Mouse (Mus musculus) MEL-GATA-1-ER (cell line): ENCODE measurements around the gene Trim17.

Experiments
- DNase-seq: peaks from one replicate; pipeline ENCODE4 v3.0.0-alpha.2; 2012; ENCODE audit warnings: low read depth; ENCODE audit errors: extremely low read depth

Gene Trim17

DNA sequence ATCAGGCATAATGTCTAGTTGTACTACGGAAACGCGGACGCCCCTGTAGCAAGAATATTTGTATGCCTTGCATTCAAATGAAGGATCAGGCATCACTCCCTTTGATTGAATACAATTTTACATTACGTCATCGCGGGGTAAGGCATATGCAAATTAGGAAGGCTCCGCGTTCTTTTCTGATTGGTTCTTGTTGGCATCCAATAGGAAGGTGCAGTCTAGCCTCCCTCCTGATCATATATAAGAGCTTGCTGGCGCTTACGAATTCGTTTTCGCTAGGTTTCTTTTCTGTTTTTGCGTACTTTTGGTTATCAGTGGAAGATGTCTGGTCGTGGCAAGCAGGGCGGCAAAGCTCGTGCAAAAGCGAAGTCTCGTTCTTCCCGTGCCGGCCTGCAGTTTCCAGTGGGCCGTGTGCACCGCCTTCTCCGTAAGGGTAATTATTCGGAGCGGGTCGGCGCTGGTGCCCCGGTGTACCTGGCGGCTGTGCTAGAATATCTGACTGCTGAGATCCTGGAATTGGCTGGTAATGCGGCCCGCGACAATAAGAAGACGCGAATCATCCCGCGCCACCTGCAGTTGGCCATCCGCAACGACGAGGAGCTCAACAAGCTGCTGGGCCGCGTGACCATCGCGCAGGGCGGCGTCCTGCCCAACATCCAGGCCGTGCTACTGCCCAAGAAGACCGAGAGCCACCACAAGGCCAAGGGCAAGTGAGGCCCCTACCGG is at the start of gene Trim17, which contains the start of gene Hist3h2a:
Gene Trim17 (plus strand): TSS at position 266 of the 723 bp plus-strand sequence.
Gene Hist3h2a (plus strand): TSS at position 266 of the 723 bp plus-strand sequence.
- DNase-seq, result peak; percentile 99

GRCm38 (mm10) chr11:58904838-58905237 is 49.6 kb upstream of the Trim17 start:
- peak; percentile 81 for DNase-seq

- no peak for DNase-seq
These were observed 40.7 kb upstream of the Trim17 start for GRCm38 (mm10) chr11:58913776-58914175.

- DNase-seq, result no peak
These were observed 39.9 kb upstream of the Trim17 start for GRCm38 (mm10) chr11:58914461-58915028.

DNA sequence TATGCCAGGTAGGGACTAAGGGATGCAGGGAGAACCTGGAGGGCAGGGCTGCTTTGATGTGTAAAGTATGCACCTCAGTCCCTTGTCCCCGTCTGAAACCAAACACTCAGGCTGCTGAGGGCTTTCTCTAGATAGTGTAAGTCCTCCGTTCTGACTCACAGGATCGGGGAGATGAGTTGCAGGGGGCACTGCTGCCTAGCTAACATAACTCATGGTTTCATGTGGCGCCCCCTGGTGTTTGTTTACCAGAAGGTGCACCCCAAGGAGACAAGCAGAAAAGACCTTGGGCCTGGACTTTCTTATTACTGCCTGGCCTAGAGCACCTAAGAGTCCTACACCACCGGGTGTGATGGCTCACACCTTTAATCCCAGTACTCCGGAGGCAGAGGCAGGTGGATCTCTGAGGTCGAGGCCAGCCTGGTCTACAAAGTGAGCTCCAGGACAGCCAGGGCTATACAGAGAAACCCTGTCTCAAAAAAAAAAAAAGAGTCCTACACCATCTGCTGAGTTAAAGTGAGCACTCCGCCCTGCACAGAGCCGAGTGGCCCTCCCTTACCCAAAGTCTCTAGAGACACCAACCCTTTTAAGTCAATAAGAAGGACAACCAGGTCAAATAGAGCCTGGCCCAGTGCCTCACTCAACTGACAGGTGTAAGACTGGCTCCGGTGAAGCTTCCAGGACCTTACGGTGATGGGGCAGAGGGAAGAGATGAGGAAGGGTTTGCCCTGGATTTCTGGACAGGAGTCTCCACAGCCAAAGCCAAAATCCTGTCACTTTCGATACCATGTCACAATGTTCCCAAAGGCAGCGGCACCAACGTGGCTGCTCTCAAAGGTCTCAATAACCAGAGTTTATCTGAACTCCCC is 37.4 kb upstream of the Trim17 start:
- DNase-seq, result peak; percentile 68

GRCm38 (mm10) chr11:58917745-58918366 is 36.6 kb upstream of the Trim17 start, which contains the start of gene Btnl10:
Gene Btnl10 (plus strand): TSS chr11:58917908.
- DNase-seq, result peak; percentile 53

- DNase-seq, result no peak
These were observed 35.7 kb upstream of the Trim17 start for GRCm38 (mm10) chr11:58918759-58919158.

DNA sequence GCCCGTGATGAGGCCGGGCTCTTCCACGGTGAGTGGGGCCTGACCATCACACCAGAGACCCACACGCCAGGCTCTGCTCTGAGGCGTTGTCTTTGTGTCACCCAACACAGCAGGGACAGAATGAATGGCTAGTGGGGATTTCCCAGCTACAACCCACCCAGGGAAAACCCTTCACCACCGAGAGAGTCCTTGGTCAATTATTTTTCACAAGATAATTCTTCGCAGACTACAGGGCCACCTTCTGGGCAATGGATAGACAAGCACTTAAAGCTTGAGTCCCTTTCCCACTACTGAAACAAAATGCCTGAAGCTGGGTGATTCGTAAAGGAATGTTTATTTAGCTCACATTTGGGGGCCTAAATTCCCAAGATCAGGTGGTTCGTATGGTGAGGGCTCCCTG is 32.1 kb upstream of the Trim17 start:
- no peak for DNase-seq

GRCm38 (mm10) chr11:58926651-58927050 is 27.8 kb upstream of the Trim17 start:
- DNase-seq, result no peak

GRCm38 (mm10) chr11:58927053-58927452 is 27.4 kb upstream of the Trim17 start:
- no peak for DNase-seq

- peak; percentile 91 for DNase-seq
These were observed 26.5 kb upstream of the Trim17 start for GRCm38 (mm10) chr11:58927790-58928651.

DNA sequence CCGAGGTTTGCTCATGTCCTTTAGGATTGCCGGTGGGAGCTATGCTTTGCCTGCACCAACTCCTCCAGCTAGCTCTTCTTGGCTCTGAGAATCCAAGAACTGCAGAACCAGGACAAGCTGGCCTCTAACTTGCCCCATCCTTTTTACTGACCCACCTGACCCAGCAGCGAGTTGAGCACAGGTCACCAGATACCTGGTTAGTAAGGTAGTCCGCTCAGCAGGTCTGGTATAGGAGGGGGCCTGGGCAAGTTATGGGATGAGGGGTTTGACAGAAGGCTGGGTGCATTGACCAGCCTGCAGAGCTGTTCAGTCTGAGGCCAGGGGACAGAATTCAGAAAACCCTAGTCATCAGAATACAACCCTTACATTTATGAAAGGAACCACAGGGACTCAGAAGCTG is 25.4 kb upstream of the Trim17 start:
- DNase-seq, result no peak

DNA sequence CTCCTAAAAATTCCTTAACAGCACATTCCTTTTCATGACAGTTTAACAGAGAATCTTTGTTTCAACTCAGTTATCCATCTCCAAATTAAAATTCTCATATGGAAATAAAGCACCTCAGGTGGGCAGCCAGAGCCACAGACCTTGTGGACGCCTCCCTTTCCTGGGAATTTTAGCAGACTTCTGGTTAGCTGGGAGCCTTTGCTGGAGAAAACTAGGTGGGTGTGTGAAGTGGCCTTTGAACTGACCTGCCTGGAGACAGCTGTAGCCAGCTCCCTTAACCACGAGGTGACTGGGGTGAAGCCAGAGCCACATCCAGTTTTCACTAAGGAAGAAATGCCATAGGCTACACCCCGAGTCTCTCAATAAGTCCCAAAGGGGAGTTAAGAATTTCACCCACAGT is 24.8 kb upstream of the Trim17 start:
- no peak for DNase-seq

- no peak for DNase-seq
These were observed 24.2 kb upstream of the Trim17 start for GRCm38 (mm10) chr11:58930254-58930653.

GRCm38 (mm10) chr11:58931576-58931975 is 22.9 kb upstream of the Trim17 start:
- no peak for DNase-seq

GRCm38 (mm10) chr11:58937909-58938308 is 16.6 kb upstream of the Trim17 start:
- no peak for DNase-seq

DNA sequence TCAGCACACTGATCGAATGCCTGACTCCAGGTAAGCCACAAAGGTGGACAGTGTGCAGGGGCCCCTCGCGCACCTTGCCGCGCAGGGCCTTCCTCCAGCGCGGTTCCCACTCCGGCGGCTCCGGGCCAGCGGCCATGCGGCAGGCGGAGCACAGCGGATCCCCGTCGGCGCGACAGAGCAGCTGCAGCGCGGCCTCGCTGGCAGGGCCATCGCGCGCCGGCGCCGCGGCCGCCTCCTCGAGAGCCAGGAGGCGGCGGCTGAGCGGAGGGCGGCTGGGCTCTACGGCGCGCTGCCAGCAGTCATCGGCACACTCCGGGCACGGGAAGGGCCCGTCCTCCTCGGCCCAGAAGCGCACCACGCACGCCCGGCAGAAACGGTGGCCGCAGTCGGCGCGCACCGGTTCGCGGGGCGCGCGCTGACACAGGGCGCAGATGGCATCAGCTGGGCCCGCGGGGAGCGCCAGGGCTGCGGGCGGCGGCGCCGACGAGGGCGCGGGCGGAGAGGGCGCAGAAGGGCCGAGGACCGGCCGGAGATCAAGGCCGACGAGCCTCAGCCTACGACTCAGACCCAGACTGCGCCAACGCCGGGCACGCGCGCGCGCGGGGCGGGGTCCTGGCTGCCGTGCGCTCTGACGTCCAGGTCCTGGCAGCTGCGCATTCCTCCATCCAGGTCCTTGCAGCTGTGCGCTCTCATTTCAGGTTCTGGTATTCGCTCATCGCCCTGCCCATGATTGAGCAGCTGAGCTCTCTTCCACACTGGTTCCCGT is 16.0 kb upstream of the Trim17 start, which contains the start of gene Rnf187:
Gene Rnf187 (minus strand): TSS at position 595 of the 766 bp plus-strand sequence.
- peak; percentile 82 for DNase-seq

DNA sequence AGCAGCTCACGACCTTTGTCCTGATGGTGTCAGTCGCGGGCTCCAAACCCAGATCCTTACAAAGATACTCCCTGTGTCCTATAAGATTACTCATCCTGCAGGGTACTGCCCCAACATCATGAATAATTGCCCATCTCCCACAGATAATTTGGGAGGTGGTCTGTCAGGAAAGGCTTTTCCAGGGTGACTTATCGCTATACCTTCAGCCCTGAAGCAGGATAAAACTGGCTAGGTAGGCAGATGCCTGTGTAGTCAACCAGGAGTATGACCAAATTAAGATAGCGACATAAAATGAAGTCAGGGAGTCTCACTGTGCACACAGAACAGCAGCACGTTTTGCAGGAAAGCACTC is 15.4 kb upstream of the Trim17 start:
- DNase-seq, result no peak

DNA sequence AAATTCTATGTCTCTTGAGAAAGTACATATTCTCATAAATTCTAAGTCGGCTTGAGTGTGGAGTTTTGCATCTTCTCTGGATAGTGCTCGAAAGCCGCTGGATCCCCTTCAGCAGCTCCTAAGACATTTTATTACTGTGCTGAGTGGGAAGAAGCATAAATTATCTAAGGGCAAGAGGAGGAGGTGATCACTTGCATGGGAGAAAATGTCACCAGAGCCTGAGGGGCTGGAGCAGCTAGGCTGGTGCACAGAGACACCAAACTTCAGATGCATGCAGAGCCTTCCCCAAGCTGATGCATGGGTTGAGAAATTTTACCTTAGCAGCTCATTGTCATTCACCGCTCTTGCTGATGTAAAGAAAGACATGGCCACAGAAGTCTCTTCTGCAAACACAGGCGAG is 10.3 kb upstream of the Trim17 start:
- DNase-seq, result no peak

DNA sequence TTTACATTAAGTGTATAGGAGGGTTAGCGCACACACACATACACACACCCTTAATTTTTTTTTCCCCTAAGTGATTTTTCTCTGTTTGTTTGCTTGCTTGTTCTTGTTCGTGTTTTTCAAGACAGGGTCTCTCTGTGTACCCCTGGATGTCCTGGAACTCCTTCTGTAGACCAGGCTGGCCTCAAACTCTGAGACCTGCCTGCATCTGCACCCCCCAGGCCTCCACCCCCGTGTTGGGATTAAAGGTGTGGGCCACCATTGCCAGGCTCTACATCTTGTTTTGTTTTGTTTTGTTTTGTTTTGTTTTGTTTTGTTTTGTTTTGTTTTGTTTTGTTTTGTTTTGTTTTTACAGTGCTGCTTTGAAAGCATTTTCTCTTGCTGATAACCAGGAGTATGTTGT is 7.2 kb upstream of the Trim17 start:
- DNase-seq, result no peak
